Mouse (Mus musculus): ENCODE results near the gene Mrpl4. TPM values are rescaled to one million over a fixed set of nuclear protein-coding genes. Genes with fewer than 3 reads are reported as not detected.

Mrpl4 gene
- polyA plus RNA-seq, 1 experiment from 2014 or later = 145 TPM

- Histone ChIP-seq H3K4me3 (replicated peaks) (no peak overlapping the region), H3K27ac (0 out of 2 replicates have a peak overlapping the region, but pooled peaks have one; percentile 23), H3K9me3 (no peaks in the 10 kb centered on the region), H3K9ac (no peak overlapping the region), H3K27me3 (replicated peaks) (peaks cover 12% of the 10 kb centered on the region), H3K36me3 (peaks cover 12% of the 10 kb centered on the region), H3K4me1 (replicated peaks) (peaks cover 26% of the 10 kb centered on the region), H3K4me2 (replicated peaks) (no peak overlapping the region)
- ATAC-seq = no peak
- 50% methylated on average over 5 of the region's 5 CpGs for WGBS
Observed at GRCm38 (mm10) chr9:21011846-21012312, 9.3 kb downstream of the Mrpl4 start.

- 43% methylated on average over 1 of the region's 1 CpGs for WGBS
- no peak overlapping the region for H3K4me2 ChIP-seq (replicated peaks)
- peaks cover 27% of the 10 kb centered on the region for H3K4me1 ChIP-seq (replicated peaks)
- H3K9me3 ChIP-seq = no peaks in the 10 kb centered on the region
- ATAC-seq = no peak
- no peak overlapping the region for H3K4me3 ChIP-seq (replicated peaks)
- H3K27ac ChIP-seq = 0 out of 2 replicates have a peak overlapping the region, but pooled peaks have one; percentile 10
- peaks cover 7% of the 10 kb centered on the region; the same call in 1 of the 2 replicates for H3K36me3 ChIP-seq
- peaks cover 14% of the 10 kb centered on the region for H3K27me3 ChIP-seq (replicated peaks)
- no peak overlapping the region for H3K9ac ChIP-seq
Observed at GRCm38 (mm10) chr9:21012368-21012767, 9.8 kb downstream of the Mrpl4 start.

- Histone ChIP-seq H3K9me3 (no peaks in the 10 kb centered on the region), H3K27me3 (replicated peaks) (peaks cover 15% of the 10 kb centered on the region), H3K9ac (peak overlapping the region; percentile 37), H3K4me2 (replicated peaks) (peak overlapping the region; percentile 83), H3K27ac (peak overlapping the region; percentile 51; the same call in 1 of the 2 replicates), H3K36me3 (no peaks in the 10 kb centered on the region), H3K4me3 (replicated peaks) (peak overlapping the region; percentile 44), H3K4me1 (replicated peaks) (peaks cover 27% of the 10 kb centered on the region)
- ATAC-seq = peak; percentile 55
- WGBS = 7% methylated on average over 29 of the region's 29 CpGs
Observed at GRCm38 (mm10) chr9:21014691-21015570, 12.4 kb downstream of the Mrpl4 start.

- H3K27me3 ChIP-seq (replicated peaks) = peaks cover 15% of the 10 kb centered on the region
- H3K9ac ChIP-seq = peak within 1 kb of the TSS; percentile 37
- ATAC-seq = peak; percentile 88
- H3K4me2 ChIP-seq (replicated peaks) = peak within 1 kb of the TSS; percentile 83
- under 1% methylated on average over 30 of the region's 30 CpGs for WGBS
- peak within 1 kb of the TSS; percentile 51; the same call in 1 of the 2 replicates for H3K27ac ChIP-seq
- H3K36me3 ChIP-seq = no peaks in the 10 kb centered on the region
- peak within 1 kb of the TSS; percentile 44 for H3K4me3 ChIP-seq (replicated peaks)
- H3K9me3 ChIP-seq = no peaks in the 10 kb centered on the region
- peaks cover 27% of the 10 kb centered on the region for H3K4me1 ChIP-seq (replicated peaks)
Observed at GRCm38 (mm10) chr9:21015571-21016130, 13.1 kb downstream of the Mrpl4 start, which contains the start of gene Icam1. Gene Icam1, plus strand, starts transcription at chr9:21015985.

- Histone ChIP-seq H3K4me3 (replicated peaks) (peak overlapping the region; percentile 44), H3K36me3 (no peaks in the 10 kb centered on the region), H3K9me3 (no peaks in the 10 kb centered on the region), H3K4me2 (replicated peaks) (peak overlapping the region; percentile 83), H3K27me3 (replicated peaks) (peaks cover 15% of the 10 kb centered on the region), H3K27ac (no peak overlapping the region), H3K4me1 (replicated peaks) (peaks cover 26% of the 10 kb centered on the region), H3K9ac (peak overlapping the region; percentile 13; the same call in 1 of the 2 replicates)
- peak; percentile 40 for ATAC-seq
- 6% methylated on average over 17 of the region's 17 CpGs for WGBS
Observed at GRCm38 (mm10) chr9:21016331-21017176, 14.0 kb downstream of the Mrpl4 start.

- 34% methylated on average over 4 of the region's 4 CpGs for WGBS
- Histone ChIP-seq H3K36me3 (no peaks in the 10 kb centered on the region), H3K9me3 (no peaks in the 10 kb centered on the region), H3K4me1 (replicated peaks) (peaks cover 23% of the 10 kb centered on the region), H3K4me3 (replicated peaks) (peak overlapping the region; percentile 44; the same call in 1 of the 2 replicates), H3K27me3 (replicated peaks) (peaks cover 15% of the 10 kb centered on the region), H3K4me2 (replicated peaks) (peak overlapping the region; percentile 83), H3K9ac (no peak overlapping the region), H3K27ac (no peak overlapping the region)
- no peak for ATAC-seq
Observed at GRCm38 (mm10) chr9:21017177-21017575, 14.6 kb downstream of the Mrpl4 start.

- ATAC-seq = no peak
- Histone ChIP-seq H3K27ac (no peak overlapping the region), H3K4me1 (replicated peaks) (peaks cover 23% of the 10 kb centered on the region), H3K9ac (no peak overlapping the region), H3K4me2 (replicated peaks) (no peak overlapping the region), H3K36me3 (no peaks in the 10 kb centered on the region), H3K9me3 (no peaks in the 10 kb centered on the region), H3K27me3 (replicated peaks) (peaks cover 15% of the 10 kb centered on the region), H3K4me3 (replicated peaks) (no peak overlapping the region)
- 62% methylated on average over 2 of the region's 2 CpGs for WGBS
Observed at GRCm38 (mm10) chr9:21018600-21018999, 16.1 kb downstream of the Mrpl4 start.

GRCm38 (mm10) chr9:21021363-21021762 is 18.8 kb downstream of the Mrpl4 start:
- Histone ChIP-seq H3K4me1 (replicated peaks) (peaks cover 6% of the 10 kb centered on the region; the same call in 1 of the 2 replicates), H3K27me3 (replicated peaks) (peaks cover 8% of the 10 kb centered on the region; the same call in 1 of the 2 replicates), H3K4me3 (replicated peaks) (no peak overlapping the region), H3K27ac (no peak overlapping the region), H3K9me3 (no peaks in the 10 kb centered on the region), H3K4me2 (replicated peaks) (no peak overlapping the region), H3K36me3 (no peaks in the 10 kb centered on the region), H3K9ac (no peak overlapping the region)
- no peak for ATAC-seq
- WGBS = 85% methylated on average over 3 of the region's 3 CpGs

GRCm38 (mm10) chr9:21022288-21022687 is 19.8 kb downstream of the Mrpl4 start:
- Histone ChIP-seq H3K27me3 (replicated peaks) (0 out of 2 replicates have a peak, but pooled peaks cover 2% of the 10 kb centered on the region), H3K9ac (no peak overlapping the region), H3K36me3 (no peaks in the 10 kb centered on the region), H3K4me2 (replicated peaks) (no peak overlapping the region), H3K4me3 (replicated peaks) (no peak overlapping the region), H3K4me1 (replicated peaks) (no peaks in the 10 kb centered on the region), H3K9me3 (no peaks in the 10 kb centered on the region), H3K27ac (no peak overlapping the region)
- 54% methylated on average over 6 of the region's 6 CpGs for WGBS
- ATAC-seq = no peak

GRCm38 (mm10) chr9:21022726-21023125 is 20.2 kb downstream of the Mrpl4 start:
- Histone ChIP-seq H3K27ac (no peak overlapping the region), H3K27me3 (replicated peaks) (no peaks in the 10 kb centered on the region), H3K4me2 (replicated peaks) (no peak overlapping the region), H3K9me3 (no peaks in the 10 kb centered on the region), H3K4me1 (replicated peaks) (no peaks in the 10 kb centered on the region), H3K4me3 (replicated peaks) (no peak overlapping the region), H3K36me3 (no peaks in the 10 kb centered on the region), H3K9ac (no peak overlapping the region)
- 78% methylated on average over 1 of the region's 1 CpGs for WGBS
- ATAC-seq = no peak

GRCm38 (mm10) chr9:21025258-21025810 is 22.8 kb downstream of the Mrpl4 start:
- ATAC-seq = no peak; the same call in 1 of the 2 replicates
- H3K4me1 ChIP-seq (replicated peaks) = peaks cover 13% of the 10 kb centered on the region

More at GRCm38 (mm10) chr9:21025258-21025810, 22.8 kb downstream of the Mrpl4 start:
- no peak overlapping the region for H3K4me3 ChIP-seq (replicated peaks)
- WGBS = 51% methylated on average over 19 of the region's 19 CpGs
- H3K9ac ChIP-seq = no peak overlapping the region
- peaks cover 11% of the 10 kb centered on the region for H3K27me3 ChIP-seq (replicated peaks)
- no peaks in the 10 kb centered on the region for H3K36me3 ChIP-seq
- no peaks in the 10 kb centered on the region for H3K9me3 ChIP-seq
- H3K4me2 ChIP-seq (replicated peaks) = 0 out of 2 replicates have a peak overlapping the region, but pooled peaks have one; percentile 2
- no peak overlapping the region for H3K27ac ChIP-seq
